Mouse (Mus musculus) embryonic facial prominence, embryonic 13.5 days (tissue): Measurements from ENCODE around the gene Kl. TPM values are rescaled to one million over a fixed set of nuclear protein-coding genes. Genes with fewer than 3 reads are reported as not detected.
A peak's percentile ranks its signal among the peaks of the same experiment; 100 is the strongest.

Experiments used
- ATAC-seq: fragments of 200-750 bp; cut with Nextera tagmentation; 2 replicates; pipeline ENCODE4 v1.8.0; 2017; ENCODE audit warnings: low read depth; ENCODE audit not compliant: insufficient number of reproducible peaks, insufficient read depth, low FRiP score, low TSS enrichment
- H3K27ac ChIP-seq: fragments of 300-500 bp; sonication (generic); 2 replicates; pipeline ENCODE4 v1.5.1; 2015; ENCODE audit warnings: moderate library complexity, mild to moderate bottlenecking, inconsistent platforms
- H3K27me3 ChIP-seq: fragments of 300-500 bp; sonication (generic); 2 replicates; pipeline ENCODE4 v1.6.1; 2015; ENCODE audit warnings: mild to moderate bottlenecking, inconsistent platforms
- H3K36me3 ChIP-seq: fragments of 300-500 bp; sonication (generic); 2 replicates; pipeline ENCODE4 v1.6.1; 2015; ENCODE audit warnings: mild to moderate bottlenecking, inconsistent platforms
- H3K4me1 ChIP-seq: fragments of 300-500 bp; sonication (generic); 2 replicates; pipeline ENCODE4 v1.6.1; 2015; ENCODE audit warnings: inconsistent platforms
- H3K4me2 ChIP-seq: fragments of 300-500 bp; sonication (generic); 2 replicates; pipeline ENCODE4 v1.6.1; 2015; ENCODE audit warnings: moderate library complexity, mild to moderate bottlenecking, inconsistent platforms
- H3K4me3 ChIP-seq: fragments of 300-500 bp; sonication (generic); 2 replicates; pipeline ENCODE4 v1.5.1; 2015; ENCODE audit warnings: mild to moderate bottlenecking, inconsistent platforms
- H3K9ac ChIP-seq: fragments of 300-500 bp; sonication (generic); 2 replicates; pipeline ENCODE4 v1.6.1; 2015; ENCODE audit warnings: mild to moderate bottlenecking, inconsistent platforms
- H3K9me3 ChIP-seq: fragments of 300-500 bp; sonication (generic); 2 replicates; pipeline ENCODE4 v1.6.1; 2016; ENCODE audit warnings: inconsistent platforms
- WGBS: fragments of 180-500 bp; shearing (Covaris S2); methylation state at CpG from one replicate; pipeline ENCODE4 v1.1.7; 2015; ENCODE audit warnings: mixed read lengths; 5-methylcytosine and 5-hydroxymethylcytosine counted together
- polyA plus RNA-seq: library from polyadenylated mRNA; unstranded; fragments of >200 nt; fragmentation: Nextera tagmentation; extraction: Ambion mirVana; gene quantifications from 2 replicates; pipeline ENCODE4 v1.2.1, GENCODE M21; 2015

Kl gene
- polyA plus RNA-seq, 1 experiment from 2014 or later, result 0.07 TPM

DNA sequence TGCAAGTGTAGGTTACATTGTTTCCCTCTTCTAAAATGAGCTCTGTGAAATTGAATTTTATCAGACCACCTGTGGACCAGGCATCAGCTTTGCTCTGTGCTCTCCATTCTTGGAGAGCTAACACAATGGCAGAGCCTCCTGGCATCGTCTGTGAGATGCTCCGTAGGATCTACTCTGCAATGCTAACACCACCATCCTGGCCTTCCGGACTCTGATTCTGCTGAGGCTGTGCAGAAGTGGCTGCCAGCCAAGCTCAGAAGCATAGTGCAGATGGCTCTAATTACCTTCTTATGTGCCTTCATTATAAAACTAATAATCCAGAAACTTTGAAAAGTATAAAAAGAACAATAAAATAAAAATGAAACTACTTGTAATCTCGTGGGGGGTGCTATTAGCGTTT is 16.2 kb upstream of the Kl start:
- WGBS, result 32% methylated on average over 5 of the region's 5 CpGs
- no peaks in the 10 kb centered on the region for H3K9me3 ChIP-seq
- no peak overlapping the region for H3K9ac ChIP-seq
- H3K4me3 ChIP-seq, result no peak overlapping the region
- H3K27me3 ChIP-seq, result no peaks in the 10 kb centered on the region
- H3K4me1 ChIP-seq, result peaks cover 8% of the 10 kb centered on the region
- no peak for ATAC-seq
- H3K4me2 ChIP-seq, result no peak overlapping the region
- H3K27ac ChIP-seq, result no peak overlapping the region
- H3K36me3 ChIP-seq, result no peaks in the 10 kb centered on the region

DNA sequence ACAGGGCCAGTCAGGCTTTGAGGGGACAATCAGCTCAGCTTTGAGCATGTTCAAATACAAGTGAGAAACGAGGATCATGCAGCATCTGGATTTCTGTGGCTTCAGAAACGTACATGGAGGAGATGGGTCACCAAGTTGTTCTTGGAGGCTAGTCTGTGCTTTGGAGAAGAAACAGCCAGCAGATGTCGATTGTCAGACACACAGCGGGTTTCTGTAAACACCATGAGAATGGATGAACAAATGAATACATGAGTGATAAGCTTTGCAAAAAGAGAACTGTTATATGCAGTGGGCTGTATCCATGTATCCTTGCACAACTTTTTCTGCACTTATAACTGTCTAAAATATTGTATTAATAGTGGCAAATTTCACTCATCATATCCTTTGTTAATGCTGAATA is 15.6 kb upstream of the Kl start:
- no peaks in the 10 kb centered on the region for H3K27me3 ChIP-seq
- no peaks in the 10 kb centered on the region for H3K36me3 ChIP-seq
- H3K27ac ChIP-seq, result no peak overlapping the region
- H3K4me3 ChIP-seq, result no peak overlapping the region
- H3K4me1 ChIP-seq, result peaks cover 8% of the 10 kb centered on the region
- H3K4me2 ChIP-seq, result no peak overlapping the region
- no peak for ATAC-seq
- WGBS, result 62% methylated on average over 4 of the region's 4 CpGs
- no peak overlapping the region for H3K9ac ChIP-seq
- no peaks in the 10 kb centered on the region for H3K9me3 ChIP-seq

DNA sequence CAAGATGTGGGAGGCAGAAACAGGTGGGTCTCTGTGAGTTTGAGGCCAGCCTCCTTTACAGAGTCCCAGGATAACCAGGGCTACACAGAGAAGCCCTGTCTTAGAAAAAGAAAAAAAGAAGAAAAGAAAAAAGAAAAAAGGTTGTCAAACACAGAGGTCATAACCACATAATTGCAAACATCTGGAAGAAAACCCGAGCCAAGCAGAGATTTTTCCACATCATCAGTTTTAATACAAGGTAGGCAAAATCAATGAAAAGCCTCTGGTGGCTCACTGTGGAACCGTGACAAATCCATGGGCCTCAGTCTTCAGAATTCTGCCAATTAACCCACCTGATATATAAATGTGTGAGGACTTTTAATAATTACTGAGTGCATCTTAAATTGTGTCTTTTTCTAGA is 14.9 kb upstream of the Kl start:
- no peaks in the 10 kb centered on the region for H3K27me3 ChIP-seq
- no peak for ATAC-seq
- no peaks in the 10 kb centered on the region for H3K9me3 ChIP-seq
- H3K4me1 ChIP-seq, result peaks cover 8% of the 10 kb centered on the region
- H3K36me3 ChIP-seq, result no peaks in the 10 kb centered on the region
- H3K9ac ChIP-seq, result no peak overlapping the region
- WGBS, result 27% methylated on average over 2 of the region's 2 CpGs
- no peak overlapping the region for H3K4me2 ChIP-seq
- H3K27ac ChIP-seq, result no peak overlapping the region
- no peak overlapping the region for H3K4me3 ChIP-seq

DNA sequence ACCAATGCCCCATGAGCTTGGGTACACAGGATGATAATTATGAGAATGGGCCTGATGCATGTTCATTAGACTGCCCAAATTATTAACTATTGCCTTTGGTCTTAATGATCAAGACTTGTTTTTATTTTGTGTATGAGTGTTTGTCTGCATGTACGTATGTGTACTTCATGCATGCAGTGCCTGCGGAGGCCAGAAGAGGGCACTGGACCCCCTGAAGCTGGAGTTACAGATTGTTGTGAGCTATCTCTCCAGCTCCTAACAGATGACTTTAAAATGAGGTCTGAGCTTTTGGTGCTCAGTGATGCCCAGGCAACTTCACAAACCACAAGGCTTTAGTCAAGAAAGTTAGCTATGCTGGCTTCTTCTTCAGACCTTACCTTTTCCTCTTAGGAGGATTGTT is 6.8 kb upstream of the Kl start:
- WGBS, result 95% methylated on average over 2 of the region's 2 CpGs

DNA sequence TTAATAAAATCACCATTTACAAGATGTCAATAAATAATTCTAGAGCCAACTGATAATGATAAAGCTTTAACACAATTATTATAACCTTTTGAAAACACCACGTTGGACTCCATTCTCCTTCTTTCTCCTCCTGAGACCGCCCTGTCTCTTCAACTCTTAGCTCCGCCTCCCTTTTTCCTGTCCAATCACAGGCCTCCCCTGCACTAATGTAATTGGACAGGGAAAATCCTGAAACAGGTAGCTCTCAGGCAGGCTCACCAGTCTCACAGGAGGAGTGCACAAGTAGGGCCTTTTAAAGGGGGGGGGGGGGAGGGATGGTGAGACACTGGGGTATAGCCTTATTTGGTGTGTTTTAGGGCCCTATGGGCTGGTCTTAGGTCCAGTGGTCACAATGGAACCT is 3.3 kb upstream of the Kl start:
- no peak overlapping the region for H3K4me2 ChIP-seq
- H3K27ac ChIP-seq, result no peak overlapping the region
- H3K9ac ChIP-seq, result no peak overlapping the region
- no peak for ATAC-seq
- 85% methylated on average over 3 of the region's 3 CpGs for WGBS
- no peaks in the 10 kb centered on the region for H3K36me3 ChIP-seq
- H3K4me1 ChIP-seq, result peaks cover 9% of the 10 kb centered on the region; the same call in 1 of the 2 replicates
- H3K4me3 ChIP-seq, result no peak overlapping the region
- peaks cover 33% of the 10 kb centered on the region for H3K27me3 ChIP-seq
- H3K9me3 ChIP-seq, result peaks cover 10% of the 10 kb centered on the region; the same call in 1 of the 2 replicates

More for the DNA sequence above, 6.8 kb upstream of the Kl start:
- no peak overlapping the region for H3K4me2 ChIP-seq
- H3K27ac ChIP-seq, result no peak overlapping the region
- H3K4me1 ChIP-seq, result no peaks in the 10 kb centered on the region
- H3K9me3 ChIP-seq, result peaks cover 10% of the 10 kb centered on the region; the same call in 1 of the 2 replicates
- H3K27me3 ChIP-seq, result no peaks in the 10 kb centered on the region
- no peak overlapping the region for H3K9ac ChIP-seq
- ATAC-seq, result no peak
- H3K36me3 ChIP-seq, result no peaks in the 10 kb centered on the region
- H3K4me3 ChIP-seq, result no peak overlapping the region

DNA sequence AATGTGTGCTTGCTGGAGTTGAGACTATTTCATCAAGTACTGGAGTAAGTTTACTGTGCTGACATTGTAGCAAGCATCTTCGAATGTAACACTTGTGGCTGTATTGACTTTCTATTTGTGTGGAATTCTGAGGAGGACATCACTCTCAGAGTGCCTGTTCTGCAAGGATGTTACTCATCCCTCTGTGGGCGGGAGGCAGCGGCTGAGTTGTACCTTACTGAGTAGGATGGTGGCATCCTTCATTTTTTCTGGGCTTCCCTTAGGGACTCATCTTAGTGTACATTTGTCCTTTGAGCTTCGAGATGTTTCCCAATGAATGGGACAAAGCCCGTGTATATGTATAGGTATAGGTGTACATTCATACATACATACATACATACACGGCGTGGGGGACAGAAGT is 1.1 kb upstream of the Kl start:
- Histone ChIP-seq H3K4me2 (no peak overlapping the region), H3K4me1 (peaks cover 9% of the 10 kb centered on the region; the same call in 1 of the 2 replicates), H3K9me3 (no peaks in the 10 kb centered on the region), H3K27me3 (peaks cover 53% of the 10 kb centered on the region), H3K27ac (no peak overlapping the region), H3K4me3 (no peak overlapping the region), H3K36me3 (no peaks in the 10 kb centered on the region), H3K9ac (no peak overlapping the region)
- WGBS, result 90% methylated on average over 7 of the region's 7 CpGs
- no peak for ATAC-seq

DNA sequence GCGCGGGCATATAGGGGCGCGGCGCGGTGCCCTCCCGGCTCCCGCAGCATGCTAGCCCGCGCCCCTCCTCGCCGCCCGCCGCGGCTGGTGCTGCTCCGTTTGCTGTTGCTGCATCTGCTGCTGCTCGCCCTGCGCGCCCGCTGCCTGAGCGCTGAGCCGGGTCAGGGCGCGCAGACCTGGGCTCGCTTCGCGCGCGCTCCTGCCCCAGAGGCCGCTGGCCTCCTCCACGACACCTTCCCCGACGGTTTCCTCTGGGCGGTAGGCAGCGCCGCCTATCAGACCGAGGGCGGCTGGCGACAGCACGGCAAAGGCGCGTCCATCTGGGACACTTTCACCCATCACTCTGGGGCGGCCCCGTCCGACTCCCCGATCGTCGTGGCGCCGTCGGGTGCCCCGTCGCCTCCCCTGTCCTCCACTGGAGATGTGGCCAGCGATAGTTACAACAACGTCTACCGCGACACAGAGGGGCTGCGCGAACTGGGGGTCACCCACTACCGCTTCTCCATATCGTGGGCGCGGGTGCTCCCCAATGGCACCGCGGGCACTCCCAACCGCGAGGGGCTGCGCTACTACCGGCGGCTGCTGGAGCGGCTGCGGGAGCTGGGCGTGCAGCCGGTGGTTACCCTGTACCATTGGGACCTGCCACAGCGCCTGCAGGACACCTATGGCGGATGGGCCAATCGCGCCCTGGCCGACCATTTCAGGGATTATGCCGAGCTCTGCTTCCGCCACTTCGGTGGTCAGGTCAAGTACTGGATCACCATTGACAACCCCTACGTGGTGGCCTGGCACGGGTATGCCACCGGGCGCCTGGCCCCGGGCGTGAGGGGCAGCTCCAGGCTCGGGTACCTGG is 488 bp downstream of the Kl start:
- Histone ChIP-seq H3K36me3 (no peaks in the 10 kb centered on the region), H3K4me2 (peak overlapping the region; percentile 79), H3K9me3 (no peaks in the 10 kb centered on the region), H3K4me3 (peak overlapping the region; percentile 53), H3K27ac (no peak overlapping the region), H3K4me1 (peaks cover 9% of the 10 kb centered on the region; the same call in 1 of the 2 replicates), H3K27me3 (peaks cover 53% of the 10 kb centered on the region), H3K9ac (peak overlapping the region; percentile 63)
- no peak for ATAC-seq
- WGBS, result 1% methylated on average over 84 of the region's 89 CpGs

DNA sequence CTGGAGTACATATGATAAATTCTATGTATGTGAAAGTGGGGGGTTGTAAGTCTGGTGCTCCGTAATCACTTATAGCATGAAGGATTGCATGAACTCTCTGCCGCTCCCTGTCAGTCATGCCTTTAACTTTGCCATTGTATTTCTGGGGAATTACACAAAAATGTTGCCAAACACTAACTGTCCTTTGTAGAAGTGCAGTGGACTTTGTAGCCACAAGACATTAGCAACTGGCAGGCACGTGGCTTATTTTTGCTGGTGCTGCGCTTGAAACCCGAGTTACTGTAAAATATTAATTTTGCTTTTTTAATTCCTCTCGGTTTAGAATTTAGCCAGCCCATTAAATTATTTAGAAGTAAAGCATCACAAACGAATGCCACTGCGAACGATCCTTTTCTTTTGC is 2.4 kb downstream of the Kl start:
- H3K9ac ChIP-seq, result no peak overlapping the region
- 76% methylated on average over 9 of the region's 9 CpGs for WGBS
- ATAC-seq, result no peak

DNA sequence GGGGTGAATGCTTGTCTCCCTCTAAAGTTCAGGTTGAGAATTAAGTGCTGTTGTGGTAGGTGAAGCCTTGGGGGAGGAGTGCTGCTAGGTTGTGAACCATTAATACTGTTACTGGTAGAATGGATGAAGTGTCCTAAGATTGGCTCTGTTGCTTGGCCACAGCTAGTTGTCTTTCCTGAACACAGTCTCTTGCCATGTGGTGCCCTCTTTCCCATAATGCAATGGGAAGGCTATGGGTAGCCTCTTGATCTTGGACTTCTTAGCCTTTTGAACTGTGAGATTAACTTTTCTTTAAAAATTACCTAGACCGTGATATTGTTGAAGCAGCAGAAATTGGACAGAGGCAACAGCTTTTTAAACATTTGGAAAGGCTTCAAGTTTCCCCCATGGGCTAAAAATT is 7.5 kb downstream of the Kl start:
- no peak overlapping the region for H3K4me3 ChIP-seq
- ATAC-seq, result no peak
- WGBS, result 78% methylated on average over 1 of the region's 1 CpGs
- H3K4me2 ChIP-seq, result no peak overlapping the region
- H3K9me3 ChIP-seq, result no peaks in the 10 kb centered on the region
- no peak overlapping the region for H3K27ac ChIP-seq
- H3K4me1 ChIP-seq, result no peaks in the 10 kb centered on the region
- H3K36me3 ChIP-seq, result no peaks in the 10 kb centered on the region
- H3K27me3 ChIP-seq, result peaks cover 12% of the 10 kb centered on the region; the same call in 1 of the 2 replicates
- no peak overlapping the region for H3K9ac ChIP-seq

More for the DNA sequence above, 2.4 kb downstream of the Kl start:
- H3K4me3 ChIP-seq, result no peak overlapping the region
- H3K4me2 ChIP-seq, result no peak overlapping the region
- no peaks in the 10 kb centered on the region for H3K36me3 ChIP-seq
- no peak overlapping the region for H3K27ac ChIP-seq
- peaks cover 9% of the 10 kb centered on the region; the same call in 1 of the 2 replicates for H3K4me1 ChIP-seq
- H3K9me3 ChIP-seq, result no peaks in the 10 kb centered on the region
- peaks cover 53% of the 10 kb centered on the region for H3K27me3 ChIP-seq

DNA sequence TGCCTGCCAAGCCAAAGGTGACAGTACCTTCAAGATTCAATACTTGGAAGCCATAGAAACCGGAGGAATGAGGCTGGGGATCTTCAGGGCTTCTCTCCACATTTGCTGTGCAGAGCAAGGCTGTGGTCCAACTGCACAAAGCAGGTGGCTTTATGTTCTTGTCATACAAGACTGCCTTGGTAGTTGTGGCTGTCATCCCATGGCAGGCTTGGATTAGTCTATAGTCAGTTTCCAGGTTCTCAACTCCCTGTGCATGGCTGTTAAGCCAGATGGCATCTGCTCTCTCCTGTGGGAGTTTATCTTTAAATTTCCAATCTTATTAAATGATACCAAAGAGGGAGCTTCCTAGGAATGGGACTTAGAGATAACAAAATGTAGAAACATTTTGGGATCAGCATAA is 9.2 kb downstream of the Kl start:
- Histone ChIP-seq H3K4me2 (no peak overlapping the region), H3K9me3 (no peaks in the 10 kb centered on the region), H3K27me3 (no peaks in the 10 kb centered on the region), H3K27ac (no peak overlapping the region), H3K4me1 (no peaks in the 10 kb centered on the region), H3K36me3 (no peaks in the 10 kb centered on the region), H3K4me3 (no peak overlapping the region), H3K9ac (no peak overlapping the region)
- WGBS, result 81% methylated on average over 1 of the region's 1 CpGs
- ATAC-seq, result no peak

DNA sequence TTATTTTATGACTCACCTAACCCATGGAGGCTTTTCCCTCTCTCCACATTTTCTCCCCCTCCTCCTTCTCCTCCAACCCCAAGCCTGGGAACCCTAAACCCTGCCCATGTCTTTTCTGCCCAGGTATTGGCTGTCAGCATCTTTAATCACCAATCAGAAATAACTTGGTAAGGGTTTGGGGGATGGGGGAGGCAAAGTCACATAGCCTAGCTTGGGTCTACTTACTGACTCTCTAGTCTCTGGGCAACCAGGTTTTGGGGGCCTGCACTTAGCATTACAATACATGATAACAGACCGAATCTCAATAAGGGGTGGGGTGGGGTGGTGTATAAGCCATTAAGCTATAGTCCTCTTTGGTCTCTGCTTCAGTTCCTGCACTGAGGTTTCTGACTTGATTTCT is 10.3 kb downstream of the Kl start:
- no peak for ATAC-seq

DNA sequence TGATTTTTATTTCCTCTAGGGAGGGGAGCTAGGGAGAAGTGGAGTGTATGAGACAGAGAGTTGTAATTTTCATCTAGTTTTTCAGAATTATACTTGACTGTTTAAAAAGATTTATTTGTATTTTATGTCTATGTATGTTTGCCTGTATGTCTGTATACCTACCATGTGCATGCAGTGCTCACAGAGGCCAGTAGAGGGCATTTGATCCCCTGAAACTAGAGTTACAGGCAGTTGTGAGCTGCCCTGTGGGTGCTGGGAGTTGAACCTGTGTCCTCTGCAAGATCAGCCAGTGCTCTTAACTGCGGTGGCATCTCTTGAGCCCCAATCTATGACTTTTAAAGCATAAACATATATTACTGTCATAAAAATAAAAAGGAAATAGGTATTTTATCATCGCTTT is 15.5 kb downstream of the Kl start:
- Histone ChIP-seq H3K4me1 (peaks cover 9% of the 10 kb centered on the region), H3K4me3 (no peak overlapping the region), H3K9ac (no peak overlapping the region), H3K4me2 (no peak overlapping the region), H3K36me3 (no peaks in the 10 kb centered on the region), H3K27me3 (no peaks in the 10 kb centered on the region), H3K27ac (no peak overlapping the region), H3K9me3 (peaks cover 3% of the 10 kb centered on the region)
- no peak for ATAC-seq
- WGBS, result 98% methylated on average over 2 of the region's 2 CpGs

More for the DNA sequence above, 10.3 kb downstream of the Kl start:
- H3K36me3 ChIP-seq, result no peaks in the 10 kb centered on the region
- no peaks in the 10 kb centered on the region for H3K9me3 ChIP-seq
- H3K27ac ChIP-seq, result no peak overlapping the region
- no peak overlapping the region for H3K4me3 ChIP-seq
- no peak overlapping the region for H3K9ac ChIP-seq
- no peaks in the 10 kb centered on the region for H3K4me1 ChIP-seq
- 77% methylated on average over 1 of the region's 1 CpGs for WGBS
- H3K27me3 ChIP-seq, result no peaks in the 10 kb centered on the region
- no peak overlapping the region for H3K4me2 ChIP-seq
